Mouse (Mus musculus): Measurements from ENCODE around the gene Dnajb6. TPM values are rescaled to one million over a fixed set of nuclear protein-coding genes. Genes with fewer than 3 reads are reported as not detected.

The Dnajb6 gene
- total and polyA plus RNA-seq, 3 experiments = 61.1 to 196 (median 140) TPM

DNA sequence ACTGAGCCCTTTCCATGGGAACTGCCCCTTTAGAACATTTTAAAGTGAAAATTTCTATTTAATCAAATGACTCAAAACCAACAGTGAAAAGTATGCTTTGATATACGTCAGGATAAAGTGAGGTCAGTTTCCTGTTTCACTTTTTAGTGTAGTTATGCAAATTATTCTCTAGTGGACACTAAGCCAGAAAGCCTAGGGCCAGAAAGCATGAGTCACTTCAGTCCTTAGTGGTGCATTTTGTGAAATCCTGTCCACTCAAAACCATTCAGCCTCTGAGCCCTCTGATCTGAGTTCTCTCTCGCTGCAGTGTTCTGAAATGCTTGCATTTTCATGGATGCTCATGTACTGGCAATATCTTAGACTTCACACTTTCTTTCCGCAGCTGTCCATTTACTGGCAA is 126.0 kb downstream of the Dnajb6 start:
- no peaks in the 10 kb centered on the region for H3K27me3 ChIP-seq (replicated peaks)
- in situ Hi-C loops (cut with MboI; ENCODE audit: low pct_ligation_motif_present, low pct_unique_long_range_greater_than_20kb, low sequenced_read_pairs) = no loop called here
- dilution Hi-C loops (cut with MboI; ENCODE audit: extremely low pct_ligation_motif_present, extremely low pct_unique_long_range_greater_than_20kb, low sequenced_read_pairs) = no loop called here

DNA sequence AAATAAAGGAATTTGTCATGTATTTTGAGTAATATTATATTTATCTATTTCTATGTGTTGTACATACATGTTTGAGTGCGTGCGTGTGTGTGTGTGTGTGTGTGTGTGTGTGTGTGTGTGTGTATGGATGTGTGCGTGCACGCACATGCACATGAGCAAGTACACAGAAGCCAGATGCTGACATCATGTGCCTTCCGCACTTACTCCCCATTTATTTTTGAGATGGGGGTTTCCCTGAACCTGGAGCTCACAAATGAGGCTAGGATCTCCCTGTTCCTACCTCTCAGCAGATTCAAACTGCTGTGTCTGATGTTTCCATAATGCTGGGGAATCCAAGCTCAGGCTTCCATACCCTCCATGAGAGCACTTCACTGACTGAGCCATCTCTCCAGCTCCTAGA is 126.9 kb downstream of the Dnajb6 start:
- Histone ChIP-seq H3K79me2 (replicated peaks; ENCODE audit: control insufficient read depth, extremely low read depth, insufficient read depth, poor library complexity, severe bottlenecking) (no peaks in the 10 kb centered on the region), H3K36me3 (replicated peaks in 1 of 2; ENCODE audit: control insufficient read depth in 1 of 2, insufficient read depth in 1 of 2, low read length in 1 of 2) (no peaks in the 10 kb centered on the region), H3K27ac (ENCODE audit: insufficient read depth, low read depth) (peak overlapping the region; percentile 98), H3K27me3 (replicated peaks) (no peaks in the 10 kb centered on the region), H3K4me3 (replicated peaks in 1 of 3; ENCODE audit: low read depth in 2 of 3, low read length in 2 of 3, poor library complexity in 1 of 3) (no peak overlapping the region), H3K9me3 (replicated peaks; ENCODE audit: low read length) (no peaks in the 10 kb centered on the region), H3K4me2 (ENCODE audit: insufficient read depth, low read depth, poor library complexity, severe bottlenecking) (peak overlapping the region; percentile 90), H3K4me1 (ENCODE audit: control insufficient read depth in 1 of 2, insufficient read depth in 2 of 2) (peaks cover 20 to 28% of the 10 kb centered on the region in 2 experiments), H3K9ac (ENCODE audit: insufficient read depth, low read depth) (peak overlapping the region; percentile 85; the same call in 1 of the 2 replicates)
- in situ Hi-C loops (cut with MboI; ENCODE audit: low pct_ligation_motif_present, low pct_unique_long_range_greater_than_20kb, low sequenced_read_pairs) = no loop called here
- TF ChIP-seq MYC (IDR thresholded peaks at IDR 0.05; ENCODE audit: low read depth, low read length) (peak; percentile 77), JUN (IDR thresholded peaks at IDR 0.05; ENCODE audit: insufficient read depth, low read depth, low read length) (peak; percentile 46), CHD1 (IDR thresholded peaks at IDR 0.05; ENCODE audit: low read depth, low read length) (no peak), MAFK (IDR thresholded peaks at IDR 0.05; ENCODE audit: insufficient replicate concordance, low read length) (peak; percentile 42; the same call in 1 of the 2 replicates), POLR2A (IDR thresholded peaks at IDR 0.05; ENCODE audit: low read depth, low read length) (no peak), IRF4 (IDR thresholded peaks at IDR 0.05; ENCODE audit: low read depth, low read length) (peak; percentile 20; the same call in 1 of the 2 replicates), TCF12 (IDR thresholded peaks at IDR 0.05; ENCODE audit: low read depth, low read length) (peak; percentile 53; the same call in 1 of the 2 replicates), ETS1 (conservative IDR thresholded peaks at IDR 0.05; ENCODE audit: low read depth, low read length) (peak; percentile 93), GABPA (IDR thresholded peaks at IDR 0.05; ENCODE audit: insufficient replicate concordance, low read depth, low read length) (no peak), USF2 (conservative IDR thresholded peaks at IDR 0.05; ENCODE audit: low read depth, low read length) (no peak), ZKSCAN1 (IDR thresholded peaks at IDR 0.05; ENCODE audit: borderline replicate concordance, low read depth, low read length) (no peak), MEF2A (IDR thresholded peaks at IDR 0.05; ENCODE audit: borderline replicate concordance, low read depth, low read length) (peak; percentile 91), BHLHE40 (IDR thresholded peaks at IDR 0.05; ENCODE audit: low read depth, low read length) (peak; percentile 98)
- dilution Hi-C loops (cut with MboI; ENCODE audit: extremely low pct_ligation_motif_present, extremely low pct_unique_long_range_greater_than_20kb, low sequenced_read_pairs) = no loop called here
- DNase-seq (ENCODE audit: extremely low read depth) = peak; percentile 53

More for the DNA sequence above, 126.0 kb downstream of the Dnajb6 start:
- DNase-seq (ENCODE audit: extremely low read depth) = peak; percentile 61
- Histone ChIP-seq H3K4me1 (ENCODE audit: control insufficient read depth in 1 of 2, insufficient read depth in 2 of 2) (peaks cover 18 to 28% of the 10 kb centered on the region in 2 experiments), H3K4me3 (replicated peaks in 1 of 3; ENCODE audit: low read depth in 2 of 3, low read length in 2 of 3, poor library complexity in 1 of 3) (peak overlapping the region in 1 of 3 experiments; percentile 40), H3K9me3 (replicated peaks; ENCODE audit: low read length) (no peaks in the 10 kb centered on the region), H3K27ac (ENCODE audit: insufficient read depth, low read depth) (peak overlapping the region; percentile 98), H3K36me3 (replicated peaks in 1 of 2; ENCODE audit: control insufficient read depth in 1 of 2, insufficient read depth in 1 of 2, low read length in 1 of 2) (no peaks in the 10 kb centered on the region), H3K9ac (ENCODE audit: insufficient read depth, low read depth) (peak overlapping the region; percentile 85; the same call in 1 of the 2 replicates), H3K4me2 (ENCODE audit: insufficient read depth, low read depth, poor library complexity, severe bottlenecking) (peak overlapping the region; percentile 90), H3K79me2 (replicated peaks; ENCODE audit: control insufficient read depth, extremely low read depth, insufficient read depth, poor library complexity, severe bottlenecking) (no peaks in the 10 kb centered on the region)
- TF ChIP-seq MEF2A (IDR thresholded peaks at IDR 0.05; ENCODE audit: borderline replicate concordance, low read depth, low read length) (peak; percentile 92), JUND (conservative IDR thresholded peaks at IDR 0.05; ENCODE audit: low read depth, low read length) (peak; percentile 97), RCOR1 (conservative IDR thresholded peaks at IDR 0.05; ENCODE audit: low read depth, low read length) (peak; percentile 86), POLR2A (IDR thresholded peaks at IDR 0.05; ENCODE audit: low read depth, low read length) (peak; percentile 36; the same call in 1 of the 2 replicates), TCF12 (IDR thresholded peaks at IDR 0.05; ENCODE audit: low read depth, low read length) (peak; percentile 81), KAT2A (IDR thresholded peaks at IDR 0.05; ENCODE audit: insufficient replicate concordance, low read length) (no peak), SMC3 (IDR thresholded peaks at IDR 0.05; ENCODE audit: low read depth, low read length) (peak; percentile 25), USF1 (IDR thresholded peaks at IDR 0.05; ENCODE audit: low read depth, low read length) (no peak), MYC (IDR thresholded peaks at IDR 0.05; ENCODE audit: low read depth, low read length) (0 out of 2 replicates have a peak, but pooled peaks have one; percentile 52), ZC3H11A (IDR thresholded peaks at IDR 0.05; ENCODE audit: low read depth, low read length) (no peak), MAX (IDR thresholded peaks at IDR 0.05; ENCODE audit: low read length) (no peak), ELF1 (IDR thresholded peaks at IDR 0.05; ENCODE audit: low read depth, low read length) (no peak), IRF4 (IDR thresholded peaks at IDR 0.05; ENCODE audit: low read depth, low read length) (peak; percentile 95), JUN (IDR thresholded peaks at IDR 0.05; ENCODE audit: insufficient read depth, low read depth, low read length) (peak; percentile 99), BHLHE40 (IDR thresholded peaks at IDR 0.05; ENCODE audit: low read depth, low read length) (peak; percentile 87), TBP (conservative IDR thresholded peaks at IDR 0.05; ENCODE audit: low read depth, low read length) (peak; percentile 85), SIN3A (IDR thresholded peaks at IDR 0.05; ENCODE audit: low read length) (0 out of 2 replicates have a peak, but pooled peaks have one; percentile 67), GABPA (IDR thresholded peaks at IDR 0.05; ENCODE audit: insufficient replicate concordance, low read depth, low read length) (no peak), RAD21 (IDR thresholded peaks at IDR 0.05; ENCODE audit: low read depth, low read length) (peak; percentile 7), EP300 (IDR thresholded peaks at IDR 0.05; ENCODE audit: low read length) (peak; percentile 96), ZMIZ1 (IDR thresholded peaks at IDR 0.05; ENCODE audit: low read depth, low read length) (peak; percentile 68; the same call in 1 of the 2 replicates), MAFK (IDR thresholded peaks at IDR 0.05; ENCODE audit: insufficient replicate concordance, low read length) (peak; percentile 85), ETS1 (conservative IDR thresholded peaks at IDR 0.05; ENCODE audit: low read depth, low read length) (peak; percentile 88), CHD2 (IDR thresholded peaks at IDR 0.05; ENCODE audit: low read length) (peak; percentile 52; the same call in 1 of the 2 replicates)

All from CH12.LX (cell line).